Mouse (Mus musculus): ENCODE data around the gene Spr.
"Not testable (repeated sequence)": the region's sequence is repeated elsewhere in the genome, so short reads cannot be mapped to it uniquely, and the experiment has no call there.

Spr gene

DNA sequence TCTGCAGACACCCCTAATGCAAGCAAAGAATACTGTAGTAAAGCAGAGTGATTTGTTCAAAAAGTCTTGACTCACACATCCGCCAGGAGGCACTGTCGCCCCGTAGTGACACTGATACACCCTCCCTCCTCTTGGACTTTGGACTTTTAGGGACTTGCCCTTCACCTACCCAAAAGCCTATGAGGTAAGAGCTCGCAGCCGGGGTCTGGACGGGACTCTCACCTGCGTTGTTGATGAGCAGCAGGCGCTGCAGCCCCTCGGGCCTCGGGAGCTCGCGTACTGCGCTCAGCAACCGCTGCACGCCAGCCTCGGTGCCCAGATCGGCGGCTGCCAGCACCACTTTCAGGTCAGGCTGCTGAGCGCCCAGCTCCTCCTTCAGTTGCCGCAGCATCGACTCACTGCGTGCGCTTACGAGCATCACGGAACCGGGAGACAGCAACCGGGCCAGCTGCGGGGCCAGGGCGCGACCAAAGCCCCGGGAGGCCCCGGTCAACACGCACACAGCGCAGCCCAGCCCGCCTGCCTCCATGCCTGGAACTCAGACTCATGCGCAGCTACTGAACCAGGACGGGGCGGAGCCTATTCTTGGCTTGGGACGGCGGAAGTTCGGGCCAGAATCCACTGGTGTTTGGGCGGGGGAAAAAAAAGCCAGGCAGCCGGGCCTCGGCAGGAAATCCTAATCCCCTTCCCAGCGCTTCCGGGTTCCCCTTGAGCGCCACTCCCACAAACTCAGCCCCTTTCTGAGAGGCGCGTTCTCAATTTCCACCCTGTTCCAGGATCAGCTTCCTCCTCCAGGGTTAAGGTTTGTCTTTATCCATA is at the start of gene Spr:
Spr (minus strand) TSS at position 550 of the 819 bp plus-strand sequence.
- in situ Hi-C loops (cut with MseI, MboI), result no loop called here

DNA sequence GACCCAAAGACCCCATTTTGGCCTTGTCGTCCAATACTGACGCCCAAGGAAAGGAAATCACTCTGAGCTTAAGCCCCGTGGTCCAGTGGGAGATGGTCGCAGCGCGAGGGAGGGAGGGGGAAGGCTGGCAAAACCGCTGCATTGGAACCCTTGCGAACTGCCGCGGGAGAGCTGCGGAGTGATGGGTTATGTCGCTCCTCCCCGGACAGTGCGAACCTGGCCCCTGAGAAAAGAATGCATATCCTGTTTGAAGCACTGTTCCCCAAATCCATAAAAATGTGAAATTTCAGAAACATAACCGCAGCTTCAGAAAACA is 49.1 kb upstream of the Spr start:
- in situ Hi-C loops (cut with MseI, MboI), result no loop called here

DNA sequence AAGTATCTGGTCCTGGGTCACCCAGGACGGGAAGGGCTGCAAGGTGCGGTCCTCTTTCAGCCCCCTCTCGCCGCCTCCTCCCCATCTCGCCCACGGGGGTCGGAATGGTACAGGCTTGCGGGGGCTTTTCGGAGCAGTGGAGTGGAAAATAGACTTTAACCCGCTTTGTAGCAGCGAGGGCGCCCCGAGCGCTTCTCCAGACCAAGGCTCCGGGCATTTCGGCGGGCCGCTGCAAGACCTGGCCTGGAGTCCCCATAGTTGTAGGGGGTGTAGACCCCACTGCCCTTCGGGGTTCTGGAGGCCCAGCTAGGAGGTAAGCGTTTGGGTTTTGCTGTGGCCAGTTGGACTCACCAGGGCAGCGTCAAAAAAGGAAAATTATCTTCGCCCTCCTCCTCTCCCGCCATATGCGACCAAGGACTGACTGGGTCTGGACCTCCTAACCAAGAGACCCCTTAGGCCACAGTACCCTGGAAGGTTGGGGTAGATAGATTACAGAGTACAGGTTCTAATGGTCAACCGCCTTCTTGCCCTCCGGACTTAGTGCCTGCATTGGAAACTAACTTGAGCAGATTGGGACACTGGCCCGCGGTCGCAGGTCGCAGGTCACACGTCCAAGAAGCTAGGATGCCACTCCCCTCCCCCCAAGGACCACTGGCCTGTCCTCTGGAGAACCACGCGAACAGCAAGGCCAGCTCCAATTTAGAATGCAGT is 48.6 kb upstream of the Spr start:
- in situ Hi-C loops (cut with MseI, MboI), result no loop called here

DNA sequence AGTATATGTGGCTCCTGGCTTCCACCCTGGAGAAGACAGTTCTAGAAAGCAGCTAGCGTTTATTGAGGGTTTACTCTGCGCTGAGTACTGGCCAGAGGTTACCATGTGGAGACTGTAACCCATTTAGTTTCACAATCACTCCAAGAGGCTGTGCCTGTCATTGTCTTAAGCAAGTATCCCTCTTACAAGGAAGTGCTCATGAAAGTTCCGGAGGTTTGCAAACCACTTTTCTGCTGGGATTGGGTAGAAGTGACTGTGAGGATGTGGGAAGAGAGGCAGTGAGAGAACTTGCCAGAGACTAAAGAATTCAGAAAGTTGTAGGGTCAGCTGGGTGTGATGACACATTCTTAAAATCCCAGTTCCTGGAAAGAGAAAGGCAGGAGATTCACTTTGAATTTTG is 46.4 kb upstream of the Spr start:
- in situ Hi-C loops (cut with MseI, MboI), result no loop called here

DNA sequence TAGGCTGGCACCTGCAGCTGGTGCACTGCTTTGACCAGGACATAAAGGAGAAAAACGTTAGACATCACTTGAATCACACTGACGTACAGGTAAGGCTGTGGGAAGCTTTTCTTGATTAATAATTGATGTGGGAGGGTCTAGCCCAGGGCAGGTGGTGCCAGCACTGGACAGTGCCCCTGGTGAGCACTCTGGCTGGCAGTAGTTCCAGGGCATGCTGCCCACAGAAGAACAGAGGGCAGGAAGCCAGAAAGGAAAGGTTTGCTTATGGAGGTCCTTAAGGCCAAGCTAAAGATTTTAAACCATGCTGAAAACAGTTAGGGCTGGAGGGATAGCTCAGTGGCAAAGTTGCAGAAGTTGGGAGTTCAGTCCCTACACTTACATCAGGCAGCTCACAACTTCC is 42.5 kb upstream of the Spr start:
- in situ Hi-C loops (cut with MseI, MboI), result no loop called here

DNA sequence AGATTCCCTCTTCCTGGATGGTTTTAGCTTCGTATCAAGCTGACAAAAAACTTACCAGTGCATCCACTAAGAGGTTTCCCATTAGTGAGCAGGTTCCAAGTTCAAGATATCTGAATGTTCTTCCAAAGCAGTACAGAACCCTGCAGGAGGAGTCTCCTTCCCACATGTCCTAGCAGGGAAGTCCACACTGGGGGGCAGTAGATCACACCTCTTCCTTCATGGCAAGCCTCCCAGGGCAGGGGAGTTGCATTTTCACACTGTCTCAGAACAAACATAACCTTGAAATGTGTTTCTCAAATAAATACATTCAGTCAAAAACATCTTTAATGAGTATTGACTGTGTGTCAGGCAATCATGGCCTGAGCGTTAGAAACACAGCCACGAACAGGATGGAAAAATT is 42.0 kb upstream of the Spr start:
- in situ Hi-C loops (cut with MseI, MboI), result no loop called here

DNA sequence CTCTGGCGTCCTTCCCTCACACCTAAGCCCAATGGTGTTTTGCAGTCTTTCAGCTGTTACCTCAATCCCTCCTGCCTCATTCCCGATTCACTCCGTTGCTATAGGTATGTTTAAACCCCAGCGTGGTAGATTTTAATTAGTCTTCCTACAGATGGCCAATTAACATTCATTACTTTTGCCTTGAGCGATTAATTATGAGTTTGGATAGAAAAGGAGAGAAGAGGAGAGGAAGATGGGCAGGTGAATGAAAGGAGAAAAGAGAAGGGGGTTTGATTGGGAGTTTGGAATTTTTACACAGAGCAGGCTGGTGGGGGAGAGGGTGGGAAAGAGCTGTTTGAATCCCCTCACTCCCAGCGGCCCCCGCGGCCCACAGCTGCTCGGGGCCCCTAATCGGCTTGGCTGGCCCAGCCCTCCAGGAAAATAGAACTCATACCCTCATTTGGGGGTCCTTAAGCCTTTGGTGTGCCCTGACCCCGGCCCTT is 27.9 kb upstream of the Spr start:
- in situ Hi-C loops (cut with MseI, MboI), result loop anchor here (10.0 kb wide), 2 partner anchors 69 to 239 kb away; no protein-coding TSS in a partner anchor

DNA sequence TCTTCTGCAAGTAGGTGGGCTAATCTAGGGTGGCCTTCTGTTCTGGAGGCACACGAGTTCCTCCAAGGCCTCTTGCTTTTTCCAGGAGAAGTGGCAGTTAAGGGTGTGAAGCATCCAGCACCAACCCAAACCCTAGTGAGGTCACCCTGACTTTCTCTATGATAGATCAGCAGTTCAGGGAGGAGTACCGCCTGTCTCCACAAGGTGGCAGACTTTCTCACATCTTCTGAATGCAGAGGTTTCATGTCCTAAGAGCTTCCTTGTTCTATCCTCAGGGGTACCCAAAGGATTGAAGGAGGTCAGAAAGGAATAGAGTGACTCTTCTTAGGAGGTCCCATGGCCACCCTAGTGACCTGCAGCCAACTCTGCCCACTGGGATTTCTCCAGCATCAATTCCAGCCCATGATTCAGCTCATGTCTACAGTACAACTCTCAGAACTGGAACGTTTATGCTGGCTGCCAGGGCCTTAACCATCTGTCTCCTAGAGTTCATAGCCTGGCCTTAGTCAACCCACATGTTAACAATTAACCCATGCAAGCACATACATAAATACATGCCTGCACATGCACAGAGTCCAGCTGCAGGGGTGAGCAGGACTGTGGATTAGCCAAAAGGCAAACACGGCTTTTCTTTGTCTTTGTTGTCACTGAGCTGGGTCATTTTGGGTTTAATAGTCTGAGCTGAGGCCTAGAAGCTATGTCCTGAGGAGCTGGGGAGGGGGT is 22.8 kb upstream of the Spr start:
- in situ Hi-C loops (cut with MseI, MboI), result loop anchor here (5.0 to 10.0 kb wide), 3 partner anchors 74 to 244 kb away; no protein-coding TSS in a partner anchor

DNA sequence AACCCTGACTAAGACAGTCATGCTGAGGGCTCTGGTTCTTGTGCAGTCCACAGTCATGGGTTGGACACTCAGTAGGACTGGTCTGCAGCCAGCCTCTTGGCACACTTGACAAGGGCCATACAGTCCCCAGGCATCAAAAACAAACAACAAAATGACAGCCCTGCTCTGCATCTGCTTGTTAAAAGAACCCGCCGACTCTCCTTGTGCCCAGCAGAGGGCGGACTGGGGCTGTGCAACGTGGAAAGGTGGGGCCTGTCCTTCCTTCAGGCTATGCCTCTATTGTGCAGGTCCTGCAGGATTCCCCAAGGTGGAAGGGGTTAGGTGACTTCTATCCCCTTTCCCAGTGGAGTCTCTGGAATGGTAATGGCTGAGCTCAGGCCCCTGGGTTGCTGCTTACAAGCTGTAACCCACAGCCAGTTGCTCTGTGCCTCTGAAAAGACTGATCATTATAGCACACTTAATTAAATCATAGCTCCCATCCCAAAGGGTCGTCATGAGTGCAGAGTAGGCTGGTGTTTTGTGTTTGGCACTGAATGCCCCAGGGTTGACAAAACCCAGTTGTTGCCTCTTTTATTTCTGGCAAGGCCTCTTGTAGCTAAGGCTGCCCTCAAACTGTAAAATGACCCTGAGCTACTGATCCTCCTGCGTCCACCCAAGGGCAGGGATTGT is 21.7 kb upstream of the Spr start:
- in situ Hi-C loops (cut with MseI, MboI), result not testable (repeated sequence)

DNA sequence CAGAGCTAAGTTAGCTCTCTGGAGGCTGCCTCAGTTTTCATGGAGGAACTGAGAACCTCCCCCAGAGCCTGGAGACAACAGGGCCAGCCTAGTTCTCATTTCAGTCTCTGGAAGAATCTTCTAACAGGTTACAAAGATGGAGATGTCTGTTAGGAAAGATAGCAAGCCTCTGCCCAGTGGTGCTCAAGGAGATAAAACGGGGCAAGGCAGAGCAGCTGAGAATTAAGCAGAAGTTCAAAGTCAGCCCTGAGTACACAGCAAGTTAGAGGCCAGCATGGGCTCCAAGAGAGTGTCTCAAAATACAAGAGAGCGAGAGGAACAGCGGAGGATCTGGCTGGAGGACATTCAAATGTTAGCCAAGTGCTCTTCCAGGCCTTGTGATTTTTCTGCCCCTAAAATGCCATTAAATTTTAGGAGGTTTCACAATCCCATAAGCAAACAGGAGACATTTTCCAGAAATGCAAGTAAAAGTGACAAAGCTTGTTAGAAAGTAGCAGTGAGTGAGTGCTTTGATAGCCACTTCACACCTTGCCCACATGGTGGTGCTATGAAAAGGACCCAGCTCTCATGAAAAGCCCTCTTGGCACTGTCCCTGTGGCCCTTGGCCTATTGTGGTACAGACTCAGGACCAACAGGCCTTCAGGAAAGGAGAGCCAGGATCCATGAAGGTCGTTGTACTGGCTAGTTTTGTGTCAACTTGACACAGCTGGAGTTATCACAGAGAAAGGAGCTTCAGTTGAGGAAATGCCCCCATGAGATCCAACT is 20.7 kb upstream of the Spr start:
- in situ Hi-C loops (cut with MseI, MboI), result not testable (repeated sequence)

DNA sequence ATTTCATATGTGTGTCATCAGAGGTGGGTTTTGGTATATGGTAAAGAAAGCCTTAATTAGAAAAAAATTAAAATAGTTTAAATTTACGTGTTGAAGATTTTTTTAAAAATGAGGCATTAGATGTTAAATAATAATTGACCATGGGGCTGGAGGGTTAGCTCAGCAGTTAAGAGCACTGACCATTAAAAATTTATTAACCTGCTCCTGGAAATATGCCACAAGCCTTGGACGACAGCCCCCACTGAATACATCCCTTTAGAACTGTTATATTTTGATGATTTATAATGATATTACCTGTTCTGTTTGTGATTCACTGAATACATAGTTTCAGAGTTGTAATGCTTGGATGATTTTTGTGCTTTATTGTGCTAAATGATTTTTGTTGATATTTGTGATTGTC is 19.0 kb upstream of the Spr start:
- in situ Hi-C loops (cut with MseI, MboI), result not testable (repeated sequence)

DNA sequence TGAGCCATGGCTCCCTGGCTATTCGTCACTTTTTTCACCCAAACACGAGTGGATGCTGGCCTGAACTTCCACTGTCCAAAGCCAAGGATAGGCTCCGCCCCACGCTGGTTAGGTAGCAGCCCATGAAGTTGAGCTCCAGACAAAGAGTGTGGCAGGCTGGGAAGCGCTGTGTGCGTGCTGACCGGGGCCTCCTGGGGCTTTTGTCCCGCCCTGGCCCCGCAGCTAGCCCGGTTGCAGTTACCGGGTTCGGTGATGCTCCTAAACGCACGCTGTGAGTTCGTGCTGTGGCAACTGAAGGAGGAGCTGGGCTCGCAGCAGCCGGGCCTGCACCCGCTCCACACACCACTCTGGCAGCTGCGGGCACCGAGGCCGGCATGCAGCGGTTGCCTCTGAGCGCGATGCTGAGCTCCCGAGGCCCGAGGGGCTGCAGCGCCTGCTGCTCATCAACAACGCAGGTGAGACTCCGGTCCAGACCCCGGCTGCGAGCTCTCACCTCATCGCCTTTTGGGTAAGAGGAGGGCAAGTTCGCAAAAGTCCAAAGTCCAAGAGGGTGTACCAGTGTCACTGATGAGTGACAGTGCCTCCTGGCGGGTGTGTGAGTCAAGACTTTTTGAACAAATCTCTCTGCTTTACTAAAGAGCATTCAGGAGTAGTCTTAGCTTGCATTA is 17.4 kb upstream of the Spr start:
- in situ Hi-C loops (cut with MseI, MboI), result no loop called here

DNA sequence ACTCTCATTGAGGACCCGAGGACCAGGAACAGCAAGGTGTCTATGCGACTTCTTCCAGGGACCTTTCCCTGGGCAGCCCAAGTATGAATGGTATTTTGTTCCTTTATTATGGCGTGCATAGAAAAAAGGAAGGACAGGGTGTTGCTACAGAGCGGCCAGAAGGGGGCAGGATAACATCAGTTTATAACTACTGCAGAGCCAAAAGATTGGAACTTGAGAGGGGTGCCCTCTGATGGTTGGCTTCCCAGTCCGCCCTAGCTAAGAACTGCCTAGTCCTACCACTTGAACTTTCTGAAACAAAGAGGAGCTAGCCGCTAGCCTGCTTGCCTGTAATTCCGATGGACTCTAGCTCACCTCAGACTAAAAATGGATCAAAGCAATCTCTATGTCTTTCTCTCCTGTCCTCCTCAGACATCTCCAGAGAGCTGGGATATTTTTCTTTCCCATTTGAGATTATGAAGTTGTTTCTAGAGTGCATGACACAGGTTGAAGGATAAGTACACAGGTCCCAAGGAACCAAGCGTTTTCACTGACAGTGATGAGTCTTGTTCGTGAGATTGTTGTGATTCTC is 16.5 kb upstream of the Spr start:
- in situ Hi-C loops (cut with MseI, MboI), result no loop called here

DNA sequence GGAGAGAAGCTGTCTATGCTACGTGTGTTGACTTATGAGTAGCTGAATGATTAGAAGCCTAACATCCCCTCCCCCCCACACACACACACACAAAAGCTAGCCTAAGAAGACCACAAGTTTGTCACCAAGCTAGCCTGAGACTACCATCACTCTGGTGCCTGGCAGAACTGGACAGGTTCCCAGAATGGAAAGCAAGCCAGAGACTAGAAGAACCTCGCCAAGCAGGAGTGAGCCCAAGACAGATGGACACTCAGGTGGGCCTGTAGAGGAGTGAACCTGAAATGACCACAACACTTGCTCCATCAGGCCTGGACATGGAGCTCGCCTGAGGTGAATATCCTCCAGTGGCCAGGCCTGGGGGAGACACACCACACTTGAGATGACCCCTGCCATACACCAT is 12.8 kb upstream of the Spr start:
- in situ Hi-C loops (cut with MseI, MboI), result no loop called here

DNA sequence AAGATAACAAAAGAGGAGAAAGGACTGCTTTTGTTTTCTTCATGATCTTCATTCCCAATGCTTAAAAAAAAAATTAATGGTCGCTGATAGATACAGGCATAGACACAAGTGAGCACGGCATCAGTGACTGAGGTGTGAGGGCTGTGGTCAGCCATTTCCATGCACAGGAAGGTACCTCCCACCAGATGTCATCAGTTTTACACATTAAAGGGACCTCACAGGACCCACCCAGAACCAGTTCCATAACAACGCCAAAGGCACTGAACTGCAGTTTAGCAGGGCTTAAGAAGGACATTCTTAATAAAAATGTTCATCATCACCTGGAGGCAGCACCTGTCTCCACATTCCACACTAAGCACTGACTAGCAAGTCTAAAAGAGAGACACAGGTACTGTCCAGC is 10.1 kb upstream of the Spr start:
- in situ Hi-C loops (cut with MseI, MboI), result no loop called here

DNA sequence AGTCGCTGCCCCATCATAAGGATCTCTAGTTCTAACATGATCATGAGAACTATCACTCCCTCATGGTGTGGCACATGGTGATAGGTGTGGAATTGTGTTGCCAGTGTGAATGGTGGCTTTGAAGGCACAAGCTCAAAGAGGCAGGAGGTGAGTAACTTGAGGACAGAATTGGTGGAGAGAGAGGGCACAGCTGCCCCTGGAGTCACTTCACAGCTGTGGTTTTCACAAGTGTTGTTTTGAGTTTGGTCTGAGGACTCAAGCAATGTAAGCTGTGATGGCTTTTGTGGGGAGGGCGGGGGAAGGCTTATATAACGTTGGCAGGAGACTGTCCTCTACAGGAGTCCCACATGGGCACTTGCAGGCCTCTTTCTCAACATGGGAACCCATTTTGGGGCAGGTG is 6.9 kb upstream of the Spr start:
- in situ Hi-C loops (cut with MseI, MboI), result no loop called here

DNA sequence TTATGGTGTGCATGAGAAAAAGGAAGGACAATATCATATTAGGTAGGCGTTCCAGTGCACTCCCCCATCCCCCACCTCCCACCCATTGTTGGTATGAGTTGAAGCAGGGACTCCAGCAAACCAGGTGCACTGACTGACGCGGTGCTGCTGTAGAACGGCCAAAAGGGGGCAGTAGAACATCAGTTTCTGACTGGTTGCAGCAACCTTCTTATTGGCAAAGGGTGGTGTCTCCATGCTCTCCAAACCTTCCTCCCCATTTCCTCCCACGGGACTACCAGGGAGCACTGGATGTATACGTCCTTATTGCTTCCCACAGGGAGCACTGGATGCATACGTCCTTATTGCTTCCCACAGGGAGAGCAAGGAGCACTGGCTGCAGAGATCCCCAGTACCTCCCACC is 3.4 kb upstream of the Spr start:
- in situ Hi-C loops (cut with MseI, MboI), result not testable (repeated sequence)

DNA sequence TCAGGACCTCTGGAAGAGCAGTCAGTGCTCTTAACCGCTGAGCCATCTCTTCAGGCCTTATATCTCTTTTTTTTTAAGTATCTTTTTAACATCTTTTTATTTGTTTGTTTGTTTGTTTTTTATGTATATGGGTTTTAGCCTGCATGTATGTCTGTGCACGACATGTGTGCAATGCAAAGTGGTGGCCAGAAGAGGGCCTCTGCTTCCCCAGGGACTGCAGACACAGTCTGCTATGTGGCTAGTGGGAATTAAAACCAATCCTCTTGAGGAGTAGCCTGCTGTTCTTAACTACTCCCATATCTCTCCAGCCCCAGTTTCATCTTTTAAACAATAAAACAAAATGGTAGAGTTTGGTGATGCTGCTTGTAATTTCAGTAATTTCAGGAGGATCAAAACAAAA is 2.0 kb upstream of the Spr start:
- in situ Hi-C loops (cut with MseI, MboI), result no loop called here

DNA sequence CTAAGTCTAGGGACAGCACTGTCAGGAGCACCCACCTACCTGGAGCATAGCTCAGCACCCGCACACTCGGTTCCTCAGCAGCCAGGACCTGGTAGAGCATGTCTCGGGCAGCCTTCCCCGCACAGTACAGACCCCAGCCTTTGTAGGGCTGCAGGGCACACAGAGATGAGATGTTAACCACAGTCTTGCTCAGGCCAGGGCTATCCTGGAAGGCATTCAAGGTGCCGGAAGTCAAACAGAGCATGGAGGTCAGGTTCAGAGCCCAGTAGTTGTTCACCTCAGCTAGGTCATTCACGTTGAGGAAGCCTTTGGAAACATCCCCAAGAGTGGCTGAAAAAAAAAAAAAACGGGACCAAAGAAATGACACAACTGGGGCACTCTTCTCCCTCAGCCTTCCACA is 782 bp downstream of the Spr start:
- in situ Hi-C loops (cut with MseI, MboI), result not testable (repeated sequence)

DNA sequence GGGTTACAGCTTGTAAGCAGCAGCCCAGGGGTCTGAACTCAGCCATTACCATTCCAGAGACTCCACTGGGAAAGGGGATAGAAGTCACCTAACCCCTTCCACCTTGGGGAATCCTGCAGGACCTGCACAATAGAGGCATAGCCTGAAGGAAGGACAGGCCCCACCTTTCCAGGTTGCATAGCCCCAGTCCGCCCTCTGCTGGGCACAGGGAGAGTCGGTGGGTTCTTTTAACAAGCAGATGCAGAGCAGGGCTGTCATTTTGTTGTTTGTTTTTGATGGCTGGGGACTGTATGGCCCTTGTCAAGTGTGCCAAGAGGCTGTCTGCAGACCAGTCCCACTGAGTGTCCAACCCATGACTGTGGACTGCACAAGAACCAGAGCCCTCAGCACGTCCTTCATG is 4.8 kb downstream of the Spr start:
- in situ Hi-C loops (cut with MseI, MboI), result not testable (repeated sequence)

All from mouse trophoblast stem cell (cell line).